Mouse (Mus musculus) kidney, embryonic 14.5 days (tissue): Measurements from ENCODE around the gene Tpte. TPM values are rescaled to one million over a fixed set of nuclear protein-coding genes. Genes with fewer than 3 reads are reported as not detected.

ENCODE experiments used
- ATAC-seq: fragments of 200-750 bp; cut with Nextera tagmentation; 2 replicates; pipeline ENCODE4 v1.8.0; 2017; ENCODE audit warnings: moderate number of reproducible peaks, mild to moderate bottlenecking, moderate TSS enrichment, moderate library complexity; ENCODE audit not compliant: low FRiP score, low TSS enrichment
- H3K27ac ChIP-seq: fragments of 300-500 bp; sonication (generic); 2 replicates; pipeline ENCODE4 v1.5.1; 2014; ENCODE audit warnings: low read depth, mild to moderate bottlenecking, low read length, moderate library complexity, mixed read lengths
- H3K27me3 ChIP-seq: fragments of 300-500 bp; sonication (generic); 2 replicates; pipeline ENCODE4 v1.6.1; 2014; ENCODE audit warnings: mild to moderate bottlenecking, low read length; ENCODE audit not compliant: control insufficient read depth, insufficient read depth
- H3K36me3 ChIP-seq: fragments of 300-500 bp; sonication (generic); 2 replicates; pipeline ENCODE4 v1.6.1; 2014; ENCODE audit warnings: low read length, mixed read lengths; ENCODE audit not compliant: control insufficient read depth, insufficient read depth
- H3K4me1 ChIP-seq: fragments of 300-500 bp; sonication (generic); 2 replicates; pipeline ENCODE4 v1.6.1; 2014; ENCODE audit warnings: low read length, mixed read lengths; ENCODE audit not compliant: control insufficient read depth, insufficient read depth
- H3K4me2 ChIP-seq: fragments of 300-500 bp; sonication (generic); replicated peaks from 2 replicates; pipeline ENCODE4 v1.6.1; 2014; ENCODE audit warnings: low read depth, mild to moderate bottlenecking, low read length
- H3K4me3 ChIP-seq: fragments of 300-500 bp; sonication (generic); 2 replicates; pipeline ENCODE4 v1.5.1; 2014; ENCODE audit warnings: mild to moderate bottlenecking, low read length
- H3K9ac ChIP-seq: fragments of 300-500 bp; sonication (generic); 2 replicates; pipeline ENCODE4 v1.6.1; 2014; ENCODE audit warnings: low read depth, mild to moderate bottlenecking, low read length, moderate library complexity
- H3K9me3 ChIP-seq: fragments of 300-500 bp; sonication (generic); 2 replicates; pipeline ENCODE4 v1.6.1; 2016; ENCODE audit warnings: low read length; ENCODE audit not compliant: control insufficient read depth
- WGBS: fragments of 180-500 bp; shearing (Covaris S2); extraction: QIAGEN DNeasy Blood & Tissue Kit; methylation state at CpG from one replicate; pipeline ENCODE4 v1.1.7; 2014; 5-methylcytosine and 5-hydroxymethylcytosine counted together
- polyA plus RNA-seq: library from polyadenylated mRNA; unstranded; fragments of >200 nt; fragmentation: Nextera tagmentation; extraction: Ambion mirVana; gene quantifications from 2 replicates; pipeline ENCODE4 v1.2.1, GENCODE M21; 2014

The Tpte gene
- polyA plus RNA-seq, 1 experiment from 2014 or later, result not detected

- Histone ChIP-seq H3K4me3 (no peak overlapping the region), H3K4me1 (no peaks in the 10 kb centered on the region), H3K36me3 (no peaks in the 10 kb centered on the region), H3K4me2 (no peak overlapping the region), H3K27ac (no peak overlapping the region), H3K27me3 (no peaks in the 10 kb centered on the region), H3K9me3 (no peaks in the 10 kb centered on the region), H3K9ac (no peak overlapping the region)
- 57% methylated on average over 10 of the region's 10 CpGs for WGBS
- ATAC-seq, result no peak
Measured at GRCm38 (mm10) chr8:22306999-22307398, 23.8 kb downstream of the Tpte start.

- Histone ChIP-seq H3K27me3 (no peaks in the 10 kb centered on the region), H3K27ac (no peak overlapping the region), H3K36me3 (no peaks in the 10 kb centered on the region), H3K4me2 (no peak overlapping the region), H3K9ac (no peak overlapping the region), H3K4me3 (no peak overlapping the region), H3K9me3 (no peaks in the 10 kb centered on the region), H3K4me1 (no peaks in the 10 kb centered on the region)
- no peak for ATAC-seq
- 72% methylated on average over 9 of the region's 9 CpGs for WGBS
Measured at GRCm38 (mm10) chr8:22311446-22311845, 28.2 kb downstream of the Tpte start.

GRCm38 (mm10) chr8:22335426-22335825 is 52.2 kb downstream of the Tpte start:
- Histone ChIP-seq H3K9me3 (no peaks in the 10 kb centered on the region), H3K4me1 (no peaks in the 10 kb centered on the region), H3K4me3 (no peak overlapping the region), H3K27me3 (no peaks in the 10 kb centered on the region), H3K27ac (no peak overlapping the region), H3K36me3 (no peaks in the 10 kb centered on the region), H3K4me2 (no peak overlapping the region), H3K9ac (no peak overlapping the region)
- 65% methylated on average over 13 of the region's 13 CpGs for WGBS
- no peak for ATAC-seq

- Histone ChIP-seq H3K9me3 (peaks cover 3% of the 10 kb centered on the region; the same call in 1 of the 2 replicates), H3K27ac (no peak overlapping the region), H3K36me3 (no peaks in the 10 kb centered on the region), H3K4me1 (no peaks in the 10 kb centered on the region), H3K4me2 (no peak overlapping the region), H3K9ac (no peak overlapping the region), H3K27me3 (no peaks in the 10 kb centered on the region), H3K4me3 (no peak overlapping the region)
- ATAC-seq, result no peak
- WGBS, result 74% methylated on average over 6 of the region's 6 CpGs
Measured at GRCm38 (mm10) chr8:22359359-22359758, 76.1 kb downstream of the Tpte start.

GRCm38 (mm10) chr8:22359882-22360281 is 76.6 kb downstream of the Tpte start:
- peaks cover 3% of the 10 kb centered on the region; the same call in 1 of the 2 replicates for H3K9me3 ChIP-seq
- no peak overlapping the region for H3K27ac ChIP-seq
- no peak overlapping the region for H3K9ac ChIP-seq
- WGBS, result 89% methylated on average over 6 of the region's 6 CpGs
- H3K27me3 ChIP-seq, result no peaks in the 10 kb centered on the region
- no peak for ATAC-seq
- no peak overlapping the region for H3K4me2 ChIP-seq
- H3K36me3 ChIP-seq, result no peaks in the 10 kb centered on the region
- H3K4me3 ChIP-seq, result no peak overlapping the region
- no peaks in the 10 kb centered on the region for H3K4me1 ChIP-seq

- H3K27ac ChIP-seq, result no peak overlapping the region
- H3K4me1 ChIP-seq, result no peaks in the 10 kb centered on the region
- H3K27me3 ChIP-seq, result no peaks in the 10 kb centered on the region
- WGBS, result 96% methylated on average over 5 of the region's 5 CpGs
- no peak for ATAC-seq
- no peak overlapping the region for H3K4me2 ChIP-seq
- no peaks in the 10 kb centered on the region for H3K9me3 ChIP-seq
- H3K36me3 ChIP-seq, result peaks cover 12% of the 10 kb centered on the region; the same call in 1 of the 2 replicates
- no peak overlapping the region for H3K4me3 ChIP-seq
- H3K9ac ChIP-seq, result no peak overlapping the region
Measured at GRCm38 (mm10) chr8:22376311-22376710, 93.1 kb downstream of the Tpte start.

- Histone ChIP-seq H3K4me2 (no peak overlapping the region), H3K9me3 (no peaks in the 10 kb centered on the region), H3K4me1 (no peaks in the 10 kb centered on the region), H3K27ac (no peak overlapping the region), H3K9ac (no peak overlapping the region), H3K27me3 (no peaks in the 10 kb centered on the region), H3K4me3 (no peak overlapping the region), H3K36me3 (peaks cover 16% of the 10 kb centered on the region; the same call in 1 of the 2 replicates)
- WGBS, result 46% methylated on average over 5 of the region's 5 CpGs
- ATAC-seq, result peak; percentile 82; the same call in 1 of the 2 replicates
Measured at GRCm38 (mm10) chr8:22376903-22377302, 93.7 kb downstream of the Tpte start.

GRCm38 (mm10) chr8:22380934-22381333 is 97.7 kb downstream of the Tpte start:
- H3K36me3 ChIP-seq, result peaks cover 24% of the 10 kb centered on the region; the same call in 1 of the 2 replicates
- WGBS, result 97% methylated on average over 11 of the region's 11 CpGs

GRCm38 (mm10) chr8:22382824-22383595 is 99.8 kb downstream of the Tpte start:
- no peaks in the 10 kb centered on the region for H3K4me1 ChIP-seq
- H3K27ac ChIP-seq, result no peak overlapping the region
- H3K4me2 ChIP-seq, result no peak overlapping the region
- peaks cover 20% of the 10 kb centered on the region; the same call in 1 of the 2 replicates for H3K36me3 ChIP-seq
- no peaks in the 10 kb centered on the region for H3K27me3 ChIP-seq
- ATAC-seq, result no peak
- H3K9me3 ChIP-seq, result no peaks in the 10 kb centered on the region
- H3K4me3 ChIP-seq, result no peak overlapping the region
- WGBS, result 90% methylated on average over 19 of the region's 19 CpGs
- H3K9ac ChIP-seq, result no peak overlapping the region

More at GRCm38 (mm10) chr8:22380934-22381333, 97.7 kb downstream of the Tpte start:
- H3K4me1 ChIP-seq, result no peaks in the 10 kb centered on the region
- no peak overlapping the region for H3K4me3 ChIP-seq
- no peaks in the 10 kb centered on the region for H3K9me3 ChIP-seq
- no peak for ATAC-seq
- no peak overlapping the region for H3K27ac ChIP-seq
- no peak overlapping the region for H3K9ac ChIP-seq
- no peaks in the 10 kb centered on the region for H3K27me3 ChIP-seq
- H3K4me2 ChIP-seq, result no peak overlapping the region
